Mouse (Mus musculus): ENCODE data around the gene Elavl2.

- no peak for TF ChIP-seq CTCF (IDR thresholded peaks at IDR 0.05; ENCODE audit: extremely low read depth, insufficient read length, insufficient replicate concordance, low read depth, low read length)
- no peak for TF ChIP-seq POLR2A (IDR thresholded peaks at IDR 0.05; ENCODE audit: low read depth, low read length)
Observed at GRCm38 (mm10) chr4:91291526-91291925, 109.1 kb downstream of the Elavl2 start.

All from small intestine, adult 2 months (tissue).